Mouse (Mus musculus): ENCODE data around the gene Urb2. TPM values are rescaled to one million over a fixed set of nuclear protein-coding genes. Genes with fewer than 3 reads are reported as not detected.

Gene Urb2
- polyA plus RNA-seq, 2 experiments from 2014 or later, result 2.5 to 7.8 TPM

- ATAC-seq, result no peak
Observed at GRCm38 (mm10) chr8:124080467-124081326, 59.4 kb downstream of the Urb2 start.

DNA sequence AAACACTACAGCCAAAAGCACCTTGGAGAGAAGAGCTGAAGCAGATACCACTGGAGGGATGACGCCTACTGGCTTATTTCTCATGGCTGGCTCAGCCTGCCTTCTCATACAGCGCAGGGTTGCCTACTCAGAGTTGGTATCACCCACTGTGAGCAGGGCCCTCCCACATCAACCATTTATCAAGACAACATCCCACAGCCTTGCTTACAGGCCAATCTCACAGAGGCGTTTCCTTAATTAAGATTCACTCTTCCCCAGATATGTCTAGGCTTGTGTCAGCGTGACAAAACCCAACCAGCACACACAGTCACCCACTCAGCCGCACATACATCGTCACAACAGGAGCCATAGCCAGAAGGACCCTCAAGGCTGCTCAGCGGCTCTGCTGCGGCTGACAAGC, 61.3 kb downstream of the Urb2 start:
- ATAC-seq, result no peak

GRCm38 (mm10) chr8:124083611-124084010, 62.3 kb downstream of the Urb2 start:
- ATAC-seq, result no peak

- no peak for ATAC-seq
Observed at GRCm38 (mm10) chr8:124085668-124086067, 64.4 kb downstream of the Urb2 start.

DNA sequence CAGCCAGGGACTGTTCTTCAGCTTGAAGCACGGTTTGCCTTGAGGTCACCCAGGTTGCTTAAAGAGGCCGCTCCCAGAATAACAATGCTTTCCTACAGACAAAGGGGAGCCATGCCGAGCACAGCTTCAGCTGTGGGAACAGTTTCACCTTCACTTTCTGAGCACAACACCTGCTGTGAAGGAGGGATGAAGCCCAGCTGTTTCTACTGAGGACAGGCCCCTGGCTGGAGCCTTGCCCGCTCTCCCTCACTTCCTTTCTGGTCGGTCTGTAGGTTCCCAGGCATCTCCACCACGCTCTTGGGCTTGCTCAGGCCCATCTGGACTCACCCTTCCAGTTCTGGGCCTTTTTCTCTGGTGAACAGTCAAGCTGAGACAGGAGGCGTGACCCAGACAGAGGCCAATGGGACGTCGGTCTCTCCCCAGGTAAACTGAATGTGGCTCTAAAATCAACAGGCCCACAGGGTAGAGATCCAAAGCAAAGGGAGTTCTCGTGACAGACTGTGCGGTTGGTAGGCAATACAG, 66.8 kb downstream of the Urb2 start:
- no peak for ATAC-seq

DNA sequence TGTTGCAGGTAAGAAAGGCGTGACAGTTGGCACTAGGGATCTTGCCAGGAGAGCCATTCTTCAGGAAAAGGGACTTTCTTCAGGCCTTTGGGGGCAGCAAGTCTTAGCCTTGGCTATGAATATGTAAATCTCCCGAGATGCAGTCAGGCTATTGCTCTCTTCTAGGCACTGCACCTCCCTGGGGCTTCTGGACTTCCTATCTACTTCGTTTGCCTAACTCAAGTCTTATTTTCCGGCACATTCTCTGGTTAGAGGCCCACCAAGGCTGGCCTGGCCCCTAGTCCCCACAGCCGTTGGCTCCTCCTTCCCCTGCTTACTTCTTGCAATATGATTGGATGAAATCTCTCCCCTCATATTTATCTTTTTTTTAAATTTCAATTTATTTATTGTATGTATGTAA, 67.7 kb downstream of the Urb2 start:
- no peak for ATAC-seq

GRCm38 (mm10) chr8:124090473-124090872, 69.2 kb downstream of the Urb2 start:
- ATAC-seq, result no peak

Other genes starting within 250 kb of the Urb2 start
- 1 to 10 TPM; 2.7 to 9.6 TPM for gene Rab4a, start 215.5 kb upstream of the Urb2 start, polyA plus RNA-seq (2017; shearing (Covaris generic))
- 1 to 10 TPM; 3.2 to 4.4 TPM for gene Ccsap, start 161.3 kb upstream of the Urb2 start, polyA plus RNA-seq (2017; shearing (Covaris generic))
- under 1 TPM in 1 of 2 experiments, not detected in 1; 0.30 TPM for gene Acta1, start 126.8 kb upstream of the Urb2 start, polyA plus RNA-seq (2017; shearing (Covaris generic))
- 10 to 100 TPM in 1 of 2 experiments, 1 to 10 TPM in 1; 9.0 to 10.2 TPM for gene Nup133, start 72.2 kb upstream of the Urb2 start, polyA plus RNA-seq (2017; shearing (Covaris generic))
- gene Abcb10, start 38.4 kb upstream of the Urb2 start, polyA plus RNA-seq (2017; shearing (Covaris generic)), result 1 to 10 TPM in 1 of 2 experiments, under 1 TPM in 1; 0.73 to 1.5 TPM
- 10 to 100 TPM; 12.3 to 13.2 TPM for gene Taf5l, start 111 bp upstream of the Urb2 start, polyA plus RNA-seq (2017; shearing (Covaris generic))
- gene Galnt2, start 209.9 kb downstream of the Urb2 start, polyA plus RNA-seq (2017; shearing (Covaris generic)), result 10 to 100 TPM; 18.5 to 18.7 TPM

Measured in CD4-positive, CD25-positive, alpha-beta regulatory T cell, adult 4 months (primary cell).